Mouse (Mus musculus): ENCODE data around the gene Tmem37. TPM values are rescaled to one million over a fixed set of nuclear protein-coding genes. Genes with fewer than 3 reads are reported as not detected.

Tmem37 gene
- 1 to 10 TPM in 1 of 2 experiments, under 1 TPM in 1; 0.92 to 1.5 TPM for polyA plus RNA-seq (2012; fragmentation: generic; extraction: Trizol)

DNA sequence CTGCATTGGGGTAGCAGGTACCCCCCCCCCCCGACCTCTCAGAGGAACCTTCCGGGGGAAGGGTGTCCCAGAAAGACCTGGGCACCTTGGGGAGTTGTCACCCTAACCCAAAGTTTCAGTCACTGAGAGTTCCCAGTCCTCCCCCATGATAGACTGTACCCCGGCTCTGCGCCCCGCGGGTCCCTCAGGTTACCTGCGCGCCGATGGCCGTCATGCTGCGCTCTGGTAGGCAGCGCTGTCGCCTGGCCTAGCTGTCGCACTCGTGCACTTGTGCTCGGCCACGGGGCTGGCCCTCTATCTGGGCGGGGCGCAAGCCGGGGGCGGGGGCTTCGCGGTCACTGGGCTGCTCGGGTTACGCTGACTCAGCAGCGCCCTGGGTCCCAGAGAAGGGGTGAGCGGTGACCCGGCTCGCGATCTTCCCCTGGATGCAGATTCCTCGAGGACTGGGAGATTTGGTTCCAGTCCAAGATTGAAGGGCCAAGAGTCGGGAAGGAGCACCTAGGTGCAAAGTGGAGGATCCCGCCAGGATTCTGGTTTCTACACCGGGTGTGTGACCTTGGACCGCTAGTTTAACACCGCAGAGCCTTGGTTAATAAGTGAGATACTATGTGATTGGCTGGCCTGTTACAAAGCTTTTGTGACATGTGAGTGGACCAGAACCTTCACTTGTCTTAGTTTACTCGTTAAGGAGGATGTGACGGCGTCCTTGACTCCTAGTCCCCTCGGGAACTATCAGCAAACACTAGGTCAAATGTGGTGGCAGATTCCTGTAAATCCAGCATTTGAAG is at the start of gene Tmem37:
Gene Tmem37 (minus strand): TSS at position 556 of the 788 bp plus-strand sequence.

DNA sequence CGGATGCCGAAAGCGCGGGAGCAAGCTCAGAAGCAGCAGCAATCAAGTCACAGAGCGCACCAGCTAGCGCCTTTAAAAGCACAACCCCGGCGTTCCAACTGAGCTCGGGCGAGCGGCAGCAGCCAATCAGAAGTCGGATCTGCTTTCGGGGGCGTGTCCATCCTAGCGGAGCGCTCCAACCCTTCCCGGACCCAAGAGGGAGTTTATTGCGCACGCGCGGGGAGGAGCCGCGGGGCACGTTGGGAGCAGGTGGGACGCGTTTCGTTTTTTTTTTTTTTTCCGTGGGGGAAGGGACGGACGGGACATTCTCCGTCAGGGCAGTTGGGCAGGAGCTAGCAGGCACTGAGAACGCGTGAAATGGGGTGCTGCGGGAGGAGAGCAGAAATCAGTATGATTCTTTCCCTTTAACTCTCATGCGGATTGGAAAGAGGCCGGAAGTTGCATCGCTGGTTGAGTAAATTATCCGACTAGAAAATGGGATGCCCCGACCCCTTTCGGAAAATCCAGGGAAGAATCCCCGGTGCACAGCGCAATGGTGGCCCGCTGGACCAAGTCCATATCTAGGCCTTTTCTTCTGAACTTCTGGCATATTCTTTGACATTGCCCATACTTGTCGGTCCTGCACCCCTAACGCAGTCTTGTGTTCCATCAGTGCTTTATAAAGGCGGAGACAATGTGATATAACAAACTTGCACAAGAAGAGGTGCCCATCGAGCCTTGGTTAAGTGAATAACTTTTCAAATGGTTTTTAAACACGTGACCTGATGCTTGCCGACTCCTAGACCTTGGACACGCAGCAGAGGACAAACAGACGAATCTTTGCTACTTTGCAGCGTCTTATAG is 47.3 kb upstream of the Tmem37 start, which contains the start of the genes Dbi and 3110009E18Rik:
Gene Dbi (minus strand): TSS at position 110 of the 843 bp plus-strand sequence.
Gene 3110009E18Rik (plus strand): TSS at position 219 of the 843 bp plus-strand sequence.

Other genes starting within 250 kb of the Tmem37 start
- under 1 TPM; 0.05 to 0.28 TPM for gene Ptpn4, start 236.5 kb downstream of the Tmem37 start, polyA plus RNA-seq (2012; fragmentation: generic; extraction: Trizol)
- gene Tmem177, start 160.9 kb downstream of the Tmem37 start, polyA plus RNA-seq (2012; fragmentation: generic; extraction: Trizol), result 1 to 10 TPM; 3.8 to 4.1 TPM
- not detected for gene Cfap221, start 76.8 kb downstream of the Tmem37 start, polyA plus RNA-seq (2012; fragmentation: generic; extraction: Trizol)
- gene Sctr, start 67.2 kb downstream of the Tmem37 start, polyA plus RNA-seq (2012; fragmentation: generic; extraction: Trizol), result not detected
- 100 to 1,000 TPM; 171 to 489 TPM for gene Dbi, start 47.0 kb upstream of the Tmem37 start, polyA plus RNA-seq (2012; fragmentation: generic; extraction: Trizol)
- gene 3110009E18Rik, start 47.1 kb upstream of the Tmem37 start, polyA plus RNA-seq (2012; fragmentation: generic; extraction: Trizol), result 10 to 100 TPM; 15.4 to 17.4 TPM
- gene Steap3, start 198.6 kb upstream of the Tmem37 start, polyA plus RNA-seq (2012; fragmentation: generic; extraction: Trizol), result 100 to 1,000 TPM in 1 of 2 experiments, 10 to 100 TPM in 1; 51.3 to 132 TPM

All from C3H10T1/2 (cell line).